8 mouse cellular contexts compared by ENCODE assay signal in genomic region chr16:4304176-4304922, GRCm38 (mm10).
A peak's percentile ranks its signal among the peaks of the same experiment; 100 is the strongest.
DNase-seq lines count a peak whose midpoint lies in the region; ATAC-seq and TF ChIP-seq lines count a peak whose summit lies in the region.
"Had no signal": no experiment of that assay in that cellular context is flagged by ENCODE, and none has a peak within 500 bp of the region (broad histone marks: within the 10 kb centered on the region; RNA-seq: fewer than 3 reads in every experiment).

No protein-coding gene starts in this region.

- ATAC-seq in midbrain, embryonic 13.5 days = peak; percentile 45; the same call in 1 of the 2 replicates

- no peak overlapping the region for H3K4me3 ChIP-seq in midbrain, embryonic 13.5 days (replicated peaks)
- no peak overlapping the region for H3K4me3 ChIP-seq in midbrain, embryonic 10.5 days
- no peak overlapping the region for H3K4me3 ChIP-seq in bone marrow, adult 2 months (replicated peaks; ENCODE audit: control insufficient read depth, low read depth, low read length)
- no peak overlapping the region for H3K4me3 ChIP-seq in small intestine, adult 2 months (ENCODE audit: low read depth, low read length)
- H3K4me3 ChIP-seq: heart, embryonic 13.5 days had no signal

- no peak overlapping the region for H3K9ac ChIP-seq in midbrain, embryonic 13.5 days (replicated peaks)
- H3K9ac ChIP-seq: heart, embryonic 13.5 days had no signal

- no peaks in the 10 kb centered on the region for H3K27me3 ChIP-seq in midbrain, embryonic 13.5 days
- H3K27me3 ChIP-seq in midbrain, embryonic 10.5 days (ENCODE audit: low read depth, poor library complexity, severe bottlenecking) = no peaks in the 10 kb centered on the region
- H3K27me3 ChIP-seq in small intestine, adult 2 months (ENCODE audit: control insufficient read depth, insufficient read depth, low read length) = no peaks in the 10 kb centered on the region

- H3K9me3 ChIP-seq in midbrain, embryonic 13.5 days = no peaks in the 10 kb centered on the region
- H3K9me3 ChIP-seq in midbrain, embryonic 10.5 days (replicated peaks) = no peaks in the 10 kb centered on the region
- H3K9me3 ChIP-seq: heart, embryonic 13.5 days had no signal

- TF ChIP-seq CTCF in bone marrow, adult 2 months (IDR thresholded peaks at IDR 0.05; ENCODE audit: control insufficient read depth, insufficient read depth, low read length) = 0 out of 2 replicates have a peak, but pooled peaks have one; percentile 16
- TF ChIP-seq CTCF in small intestine, adult 2 months (IDR thresholded peaks at IDR 0.05; ENCODE audit: extremely low read depth, insufficient read length, insufficient replicate concordance, low read depth, low read length) = peak; percentile 33; the same call in 1 of the 2 replicates

- no peak for DNase-seq in midbrain, embryonic 10.5 days (ENCODE audit: low spot score)
- DNase-seq in embryo, embryonic 9.5 days (ENCODE audit: extremely low spot score) = peak; percentile 22
- peak; percentile 60 to 64 for DNase-seq in kidney, postnatal 36 days
- DNase-seq in ovary, postnatal 36 days (ENCODE audit: low spot score) = no peak

- peaks cover 4% of the 10 kb centered on the region; the same call in 1 of the 2 replicates for H3K36me3 ChIP-seq in midbrain, embryonic 13.5 days
- H3K36me3 ChIP-seq in midbrain, embryonic 10.5 days = no peaks in the 10 kb centered on the region
- peaks cover 40% of the 10 kb centered on the region for H3K36me3 ChIP-seq in small intestine, adult 2 months (ENCODE audit: control insufficient read depth, insufficient read depth, low read length)
- H3K36me3 ChIP-seq: heart, embryonic 13.5 days had no signal

- WGBS in midbrain, embryonic 13.5 days = 72% methylated on average over 12 of the region's 12 CpGs
- 73% methylated on average over 12 of the region's 12 CpGs for WGBS in midbrain, embryonic 10.5 days
- WGBS in bone marrow, adult 2 months = 81% methylated on average over 12 of the region's 12 CpGs
- WGBS in small intestine, adult 2 months = 77% methylated on average over 12 of the region's 12 CpGs

- no peak overlapping the region for H3K27ac ChIP-seq in midbrain, embryonic 13.5 days
- no peak overlapping the region for H3K27ac ChIP-seq in midbrain, embryonic 10.5 days (replicated peaks)
- no peak overlapping the region for H3K27ac ChIP-seq in bone marrow, adult 2 months (ENCODE audit: control insufficient read depth, insufficient read depth, low read depth, low read length, poor library complexity)
- H3K27ac ChIP-seq in small intestine, adult 2 months (ENCODE audit: insufficient read depth, low read depth, low read length) = no peak overlapping the region
- H3K27ac ChIP-seq: heart, embryonic 13.5 days had no signal

- TF ChIP-seq POLR2A in bone marrow, adult 2 months (IDR thresholded peaks at IDR 0.05; ENCODE audit: borderline replicate concordance, control insufficient read depth, low read depth, low read length) = no peak
- TF ChIP-seq POLR2A in small intestine, adult 2 months (IDR thresholded peaks at IDR 0.05; ENCODE audit: low read depth, low read length) = no peak

- no peak overlapping the region for H3K4me2 ChIP-seq in midbrain, embryonic 13.5 days (replicated peaks)
- H3K4me2 ChIP-seq: heart, embryonic 13.5 days had no signal

- H3K4me1 ChIP-seq in midbrain, embryonic 13.5 days (replicated peaks) = no peaks in the 10 kb centered on the region
- H3K4me1 ChIP-seq in midbrain, embryonic 10.5 days = no peaks in the 10 kb centered on the region
- H3K4me1 ChIP-seq in bone marrow, adult 2 months (ENCODE audit: control insufficient read depth, insufficient read depth, low read length) = no peaks in the 10 kb centered on the region
- H3K4me1 ChIP-seq in small intestine, adult 2 months (ENCODE audit: control insufficient read depth, insufficient read depth, insufficient read length, low read length) = no peaks in the 10 kb centered on the region

Comparison
In these comparisons a context has a peak if more than half of its experiments do, and no peak if none do; other contexts are left out.
1. DNase-seq: peak in embryo, embryonic 9.5 days (single experiment) and kidney, postnatal 36 days (2 of 2); none in midbrain, embryonic 10.5 days (single experiment) and ovary, postnatal 36 days (single experiment).